Mouse (Mus musculus): ENCODE measurements around the gene Grwd1.

- TF ChIP-seq POLR2A (IDR thresholded peaks at IDR 0.05; ENCODE audit: borderline replicate concordance, insufficient read depth, low read length) (no peak), CTCF (IDR thresholded peaks at IDR 0.05; ENCODE audit: borderline replicate concordance, insufficient read depth, low read depth, low read length) (no peak)
Measured at GRCm38 (mm10) chr7:45880531-45880930, 49.8 kb upstream of the Grwd1 start.

All from cerebellum, adult 2 months (tissue).